Mouse (Mus musculus) neural tube, embryonic 11.5 days (tissue): ENCODE results near the gene Gm4922. TPM values are rescaled to one million over a fixed set of nuclear protein-coding genes. Genes with fewer than 3 reads are reported as not detected.

ENCODE experiments used
- ATAC-seq: fragments of 200-750 bp; cut with Nextera tagmentation; 2 replicates; pipeline ENCODE4 v1.8.0; 2017; ENCODE audit warnings: moderate number of reproducible peaks, mild to moderate bottlenecking, moderate TSS enrichment, moderate library complexity; ENCODE audit not compliant: insufficient read depth, low FRiP score, low TSS enrichment
- DNase-seq: peaks from one replicate; pipeline ENCODE4 v3.0.0-alpha.2; 2015; ENCODE audit warnings: low spot score
- H3K27ac ChIP-seq: fragments of 300-500 bp; sonication (generic); 2 replicates; pipeline ENCODE4 v1.5.1; 2014; ENCODE audit warnings: low read depth, mild to moderate bottlenecking, low read length
- H3K27me3 ChIP-seq: fragments of 300-500 bp; sonication (generic); 2 replicates; pipeline ENCODE4 v1.6.1; 2014; ENCODE audit warnings: mild to moderate bottlenecking, low read length, mixed read lengths; ENCODE audit not compliant: control insufficient read depth, insufficient read depth
- H3K36me3 ChIP-seq: fragments of 300-500 bp; sonication (generic); 2 replicates; pipeline ENCODE4 v1.6.1; 2014; ENCODE audit warnings: mild to moderate bottlenecking, low read length, moderate library complexity, mixed read lengths; ENCODE audit not compliant: control insufficient read depth, insufficient read depth
- H3K4me1 ChIP-seq: fragments of 300-500 bp; sonication (generic); 2 replicates; pipeline ENCODE4 v1.6.1; 2014; ENCODE audit warnings: low read length, mixed read lengths; ENCODE audit not compliant: control insufficient read depth, insufficient read depth
- H3K4me2 ChIP-seq: fragments of 300-500 bp; sonication (generic); 2 replicates; pipeline ENCODE4 v1.6.1; 2014; ENCODE audit warnings: low read depth, mild to moderate bottlenecking, moderate library complexity
- H3K4me3 ChIP-seq: fragments of 300-500 bp; sonication (generic); 2 replicates; pipeline ENCODE4 v1.5.1; 2014; ENCODE audit warnings: low read depth, low read length
- H3K9ac ChIP-seq: fragments of 300-500 bp; sonication (generic); 2 replicates; pipeline ENCODE4 v1.6.1; 2014; ENCODE audit warnings: mild to moderate bottlenecking, low read length
- H3K9me3 ChIP-seq: fragments of 300-500 bp; sonication (generic); 2 replicates; pipeline ENCODE4 v1.6.1; 2016; ENCODE audit warnings: low read length; ENCODE audit not compliant: control insufficient read depth
- WGBS: fragments of 180-500 bp; shearing (Covaris S2); extraction: QIAGEN DNeasy Blood & Tissue Kit; methylation state at CpG from one replicate; pipeline ENCODE4 v1.1.7; 2014; 5-methylcytosine and 5-hydroxymethylcytosine counted together
- polyA plus RNA-seq: library from polyadenylated mRNA; unstranded; fragments of >200 nt; fragmentation: Nextera tagmentation; extraction: Ambion mirVana; gene quantifications from 2 replicates; pipeline ENCODE4 v1.2.1, GENCODE M21; 2014

Gm4922 gene
- polyA plus RNA-seq, 1 experiment from 2014 or later = not detected

- Histone ChIP-seq H3K27ac (no peak overlapping the region), H3K4me2 (no peak overlapping the region), H3K4me3 (0 out of 2 replicates have a peak overlapping the region, but pooled peaks have one; percentile 4), H3K4me1 (no peaks in the 10 kb centered on the region), H3K9me3 (no peaks in the 10 kb centered on the region), H3K9ac (no peak overlapping the region), H3K27me3 (no peaks in the 10 kb centered on the region), H3K36me3 (no peaks in the 10 kb centered on the region)
- 75% methylated on average over 6 of the region's 6 CpGs for WGBS
- ATAC-seq (no peak), DNase-seq (no peak)
Observed at GRCm38 (mm10) chr10:18742086-18742485, 44.5 kb downstream of the Gm4922 start.

GRCm38 (mm10) chr10:18741024-18741423 lies 45.6 kb downstream of the Gm4922 start:
- no peak overlapping the region for H3K4me2 ChIP-seq
- no peak overlapping the region for H3K27ac ChIP-seq
- no peak overlapping the region for H3K4me3 ChIP-seq
- no peak overlapping the region for H3K9ac ChIP-seq
- WGBS = 86% methylated on average over 8 of the region's 8 CpGs
- no peaks in the 10 kb centered on the region for H3K4me1 ChIP-seq
- no peaks in the 10 kb centered on the region for H3K36me3 ChIP-seq
- DNase-seq (no peak), ATAC-seq (no peak)
- no peaks in the 10 kb centered on the region for H3K27me3 ChIP-seq
- H3K9me3 ChIP-seq = no peaks in the 10 kb centered on the region

Other genes starting within 250 kb of the Gm4922 start
- gene Hebp2, start 240.7 kb downstream of the Gm4922 start, polyA plus RNA-seq = 16.9 and 19.3 TPM in 2 replicates
- gene Arfgef3, start 42.8 kb downstream of the Gm4922 start, polyA plus RNA-seq = 1.5 and 2.1 TPM in 2 replicates
- gene Perp, start 58.2 kb upstream of the Gm4922 start, polyA plus RNA-seq = 13.7 and 15.6 TPM in 2 replicates
- 2.5 and 2.6 TPM in 2 replicates for gene Tnfaip3, start 228.9 kb upstream of the Gm4922 start, polyA plus RNA-seq